Mouse (Mus musculus) midbrain, embryonic 15.5 days (tissue): ENCODE measurements around the gene Lrch1. TPM values are rescaled to one million over a fixed set of nuclear protein-coding genes. Genes with fewer than 3 reads are reported as not detected.

Source experiments
- ATAC-seq: fragments of 200-750 bp; cut with Nextera tagmentation; replicated peaks from 2 replicates; pipeline ENCODE4 v1.8.0; 2017; ENCODE audit warnings: moderate TSS enrichment
- H3K27ac ChIP-seq: fragments of 300-500 bp; sonication (generic); 2 replicates; pipeline ENCODE4 v1.5.1; 2015; ENCODE audit warnings: mild to moderate bottlenecking, inconsistent platforms
- H3K27me3 ChIP-seq: fragments of 300-500 bp; sonication (generic); replicated peaks from 2 replicates; pipeline ENCODE4 v1.6.1; 2015; ENCODE audit warnings: inconsistent platforms
- H3K36me3 ChIP-seq: fragments of 300-500 bp; sonication (generic); replicated peaks from 2 replicates; pipeline ENCODE4 v1.6.1; 2015; ENCODE audit warnings: inconsistent platforms
- H3K4me1 ChIP-seq: fragments of 300-500 bp; sonication (generic); 2 replicates; pipeline ENCODE4 v1.6.1; 2015; ENCODE audit warnings: inconsistent platforms
- H3K4me2 ChIP-seq: fragments of 300-500 bp; sonication (generic); 2 replicates; pipeline ENCODE4 v1.6.1; 2015; ENCODE audit warnings: inconsistent platforms, mild to moderate bottlenecking, moderate library complexity
- H3K4me3 ChIP-seq: fragments of 300-500 bp; sonication (generic); 2 replicates; pipeline ENCODE4 v1.5.1; 2015; ENCODE audit warnings: mild to moderate bottlenecking, inconsistent platforms
- H3K9ac ChIP-seq: fragments of 300-500 bp; sonication (generic); 2 replicates; pipeline ENCODE4 v1.6.1; 2015; ENCODE audit warnings: mild to moderate bottlenecking, inconsistent platforms
- H3K9me3 ChIP-seq: fragments of 300-500 bp; sonication (generic); 2 replicates; pipeline ENCODE4 v1.6.1; 2016; ENCODE audit warnings: inconsistent platforms
- WGBS: fragments of 180-500 bp; shearing (Covaris S2); methylation state at CpG from one replicate; pipeline ENCODE4 v1.1.7; 2015; ENCODE audit warnings: mixed read lengths; 5-methylcytosine and 5-hydroxymethylcytosine counted together
- polyA plus RNA-seq: library from polyadenylated mRNA; unstranded; fragments of >200 nt; fragmentation: Nextera tagmentation; extraction: Ambion mirVana; gene quantifications from 2 replicates; pipeline ENCODE4 v1.2.1, GENCODE M21; 2015

The Lrch1 gene
- polyA plus RNA-seq, 1 experiment from 2014 or later, result 25.4 TPM

GRCm38 (mm10) chr14:74831653-74832052 is 116.0 kb downstream of the Lrch1 start:
- H3K4me3 ChIP-seq, result no peak overlapping the region
- H3K36me3 ChIP-seq, result no peaks in the 10 kb centered on the region
- H3K4me2 ChIP-seq, result no peak overlapping the region
- 89% methylated on average over 5 of the region's 5 CpGs for WGBS
- H3K9ac ChIP-seq, result no peak overlapping the region
- no peaks in the 10 kb centered on the region for H3K27me3 ChIP-seq
- H3K27ac ChIP-seq, result 0 out of 2 replicates have a peak overlapping the region, but pooled peaks have one; percentile 5
- ATAC-seq, result no peak
- peaks cover 2% of the 10 kb centered on the region; the same call in 1 of the 2 replicates for H3K4me1 ChIP-seq
- no peaks in the 10 kb centered on the region for H3K9me3 ChIP-seq

GRCm38 (mm10) chr14:74831050-74831449 is 116.6 kb downstream of the Lrch1 start:
- H3K36me3 ChIP-seq, result no peaks in the 10 kb centered on the region
- ATAC-seq, result no peak
- 59% methylated on average over 5 of the region's 5 CpGs for WGBS
- no peak overlapping the region for H3K27ac ChIP-seq
- H3K9me3 ChIP-seq, result no peaks in the 10 kb centered on the region
- peaks cover 2% of the 10 kb centered on the region; the same call in 1 of the 2 replicates for H3K4me1 ChIP-seq
- H3K4me3 ChIP-seq, result no peak overlapping the region
- no peaks in the 10 kb centered on the region for H3K27me3 ChIP-seq
- no peak overlapping the region for H3K4me2 ChIP-seq
- no peak overlapping the region for H3K9ac ChIP-seq

GRCm38 (mm10) chr14:74830591-74830990 is 117.1 kb downstream of the Lrch1 start:
- WGBS, result 91% methylated on average over 2 of the region's 2 CpGs
- no peaks in the 10 kb centered on the region for H3K36me3 ChIP-seq
- ATAC-seq, result no peak

GRCm38 (mm10) chr14:74822757-74823680 is 124.7 kb downstream of the Lrch1 start:
- no peaks in the 10 kb centered on the region for H3K9me3 ChIP-seq
- H3K27ac ChIP-seq, result no peak overlapping the region
- H3K36me3 ChIP-seq, result no peaks in the 10 kb centered on the region
- WGBS, result 86% methylated on average over 7 of the region's 7 CpGs
- no peaks in the 10 kb centered on the region for H3K4me1 ChIP-seq
- H3K4me3 ChIP-seq, result no peak overlapping the region
- no peak overlapping the region for H3K9ac ChIP-seq
- no peak for ATAC-seq
- no peaks in the 10 kb centered on the region for H3K27me3 ChIP-seq
- no peak overlapping the region for H3K4me2 ChIP-seq

More at GRCm38 (mm10) chr14:74830591-74830990, 117.1 kb downstream of the Lrch1 start:
- H3K27me3 ChIP-seq, result no peaks in the 10 kb centered on the region
- no peak overlapping the region for H3K9ac ChIP-seq
- H3K4me3 ChIP-seq, result no peak overlapping the region
- H3K27ac ChIP-seq, result 0 out of 2 replicates have a peak overlapping the region, but pooled peaks have one; percentile 11
- peaks cover 2% of the 10 kb centered on the region; the same call in 1 of the 2 replicates for H3K4me1 ChIP-seq
- H3K9me3 ChIP-seq, result no peaks in the 10 kb centered on the region
- no peak overlapping the region for H3K4me2 ChIP-seq

- Histone ChIP-seq H3K4me1 (no peaks in the 10 kb centered on the region), H3K27me3 (no peaks in the 10 kb centered on the region), H3K4me3 (no peak overlapping the region), H3K9ac (no peak overlapping the region), H3K27ac (no peak overlapping the region), H3K9me3 (no peaks in the 10 kb centered on the region), H3K36me3 (no peaks in the 10 kb centered on the region), H3K4me2 (no peak overlapping the region)
- WGBS, result 80% methylated on average over 2 of the region's 2 CpGs
- no peak for ATAC-seq
These were observed 125.6 kb downstream of the Lrch1 start for GRCm38 (mm10) chr14:74822048-74822447.

GRCm38 (mm10) chr14:74820180-74820813 is 127.4 kb downstream of the Lrch1 start:
- ATAC-seq, result no peak
- no peak overlapping the region for H3K27ac ChIP-seq
- no peaks in the 10 kb centered on the region for H3K36me3 ChIP-seq
- H3K27me3 ChIP-seq, result no peaks in the 10 kb centered on the region
- no peak overlapping the region for H3K9ac ChIP-seq
- 82% methylated on average over 11 of the region's 11 CpGs for WGBS
- peaks cover 4% of the 10 kb centered on the region; the same call in 1 of the 2 replicates for H3K4me1 ChIP-seq
- no peak overlapping the region for H3K4me2 ChIP-seq
- no peaks in the 10 kb centered on the region for H3K9me3 ChIP-seq
- no peak overlapping the region for H3K4me3 ChIP-seq

- Histone ChIP-seq H3K27ac (no peak overlapping the region), H3K4me2 (no peak overlapping the region), H3K36me3 (no peaks in the 10 kb centered on the region), H3K27me3 (no peaks in the 10 kb centered on the region), H3K4me3 (no peak overlapping the region), H3K9me3 (no peaks in the 10 kb centered on the region), H3K4me1 (peaks cover 14% of the 10 kb centered on the region; the same call in 1 of the 2 replicates), H3K9ac (no peak overlapping the region)
- 0 out of 2 replicates have a peak, but pooled peaks have one; percentile 16 for ATAC-seq
- 26% methylated on average over 6 of the region's 6 CpGs for WGBS
These were observed 131.0 kb downstream of the Lrch1 start for GRCm38 (mm10) chr14:74816705-74817104.

- H3K4me2 ChIP-seq, result no peak overlapping the region
- WGBS, result 57% methylated on average over 17 of the region's 17 CpGs
- 0 out of 2 replicates have a peak overlapping the region, but pooled peaks have one; percentile 43 for H3K27ac ChIP-seq
- peaks cover 14% of the 10 kb centered on the region; the same call in 1 of the 2 replicates for H3K4me1 ChIP-seq
- H3K4me3 ChIP-seq, result no peak overlapping the region
- ATAC-seq, result peak; percentile 72
- no peak overlapping the region for H3K9ac ChIP-seq
- H3K36me3 ChIP-seq, result peaks cover 8% of the 10 kb centered on the region; the same call in 1 of the 2 replicates
- H3K27me3 ChIP-seq, result no peaks in the 10 kb centered on the region
- no peaks in the 10 kb centered on the region for H3K9me3 ChIP-seq
These were observed 132.6 kb downstream of the Lrch1 start for GRCm38 (mm10) chr14:74814848-74815789.

- no peak for ATAC-seq
- no peaks in the 10 kb centered on the region for H3K27me3 ChIP-seq
- H3K9ac ChIP-seq, result no peak overlapping the region
- peaks cover 14% of the 10 kb centered on the region; the same call in 1 of the 2 replicates for H3K4me1 ChIP-seq
- H3K36me3 ChIP-seq, result peaks cover 11% of the 10 kb centered on the region; the same call in 1 of the 2 replicates
- 67% methylated on average over 11 of the region's 11 CpGs for WGBS
- H3K27ac ChIP-seq, result no peak overlapping the region
- H3K4me2 ChIP-seq, result no peak overlapping the region
- no peaks in the 10 kb centered on the region for H3K9me3 ChIP-seq
- H3K4me3 ChIP-seq, result no peak overlapping the region
These were observed 136.1 kb downstream of the Lrch1 start for GRCm38 (mm10) chr14:74811617-74812016.

- H3K36me3 ChIP-seq, result peaks cover 15% of the 10 kb centered on the region
- H3K27ac ChIP-seq, result no peak overlapping the region
- no peak overlapping the region for H3K4me2 ChIP-seq
- no peak overlapping the region for H3K4me3 ChIP-seq
- ATAC-seq, result no peak
- peaks cover 21% of the 10 kb centered on the region for H3K4me1 ChIP-seq
- no peaks in the 10 kb centered on the region for H3K9me3 ChIP-seq
- no peak overlapping the region for H3K9ac ChIP-seq
- 72% methylated on average over 1 of the region's 1 CpGs for WGBS
- no peaks in the 10 kb centered on the region for H3K27me3 ChIP-seq
These were observed 145.7 kb downstream of the Lrch1 start for GRCm38 (mm10) chr14:74801961-74802360.

GRCm38 (mm10) chr14:74798063-74798890 is 149.4 kb downstream of the Lrch1 start:
- peak overlapping the region; percentile 27; the same call in 1 of the 2 replicates for H3K4me2 ChIP-seq
- peak; percentile 94 for ATAC-seq

More at GRCm38 (mm10) chr14:74798063-74798890, 149.4 kb downstream of the Lrch1 start:
- H3K9me3 ChIP-seq, result no peaks in the 10 kb centered on the region
- peak overlapping the region; percentile 80 for H3K27ac ChIP-seq
- no peaks in the 10 kb centered on the region for H3K36me3 ChIP-seq
- 41% methylated on average over 16 of the region's 16 CpGs for WGBS
- peaks cover 21% of the 10 kb centered on the region for H3K4me1 ChIP-seq
- H3K27me3 ChIP-seq, result no peaks in the 10 kb centered on the region
- no peak overlapping the region for H3K9ac ChIP-seq
- no peak overlapping the region for H3K4me3 ChIP-seq
